Mouse (Mus musculus): Measurements from ENCODE around the gene Arpc2. TPM values are rescaled to one million over a fixed set of nuclear protein-coding genes. Genes with fewer than 3 reads are reported as not detected.

Arpc2 gene
- total and polyA plus RNA-seq, 3 experiments: 716 to 876 (median 746) TPM

DNA sequence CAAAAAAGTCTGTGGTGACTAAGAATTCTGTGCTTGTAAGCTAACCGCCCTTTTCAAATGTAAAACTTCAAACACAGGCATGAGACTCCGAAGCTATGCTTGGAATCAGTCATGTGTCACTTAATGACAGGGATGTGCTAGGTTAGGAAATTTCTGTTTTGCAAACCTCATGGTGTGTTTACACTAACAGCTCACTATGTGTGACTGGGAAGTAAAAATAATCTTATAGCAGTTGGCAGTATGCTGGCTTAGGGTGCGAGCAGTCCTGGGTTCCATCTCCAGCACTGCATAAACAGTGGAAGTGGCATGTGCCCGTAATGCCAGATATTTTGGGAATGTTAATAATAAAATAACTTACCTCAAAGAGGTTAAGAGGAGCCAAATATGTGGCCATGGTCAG lies 69.1 kb downstream of the Arpc2 start:
- H3K9me3 ChIP-seq (replicated peaks): no peaks in the 10 kb centered on the region
- no peak for DNase-seq (ENCODE audit: low spot score)
- H3K4me3 ChIP-seq (ENCODE audit: low read depth, low read length): no peak overlapping the region
- ATAC-seq (ENCODE audit: extremely low read depth, insufficient number of reproducible peaks, low FRiP score, poor library complexity, severe bottlenecking): no peak
- H3K36me3 ChIP-seq (replicated peaks): peaks cover 25% of the 10 kb centered on the region
- peaks cover 3% of the 10 kb centered on the region; the same call in 1 of the 2 replicates for H3K27me3 ChIP-seq (ENCODE audit: insufficient read depth, low read length)
- no peak for TF ChIP-seq CTCF (IDR thresholded peaks at IDR 0.05; ENCODE audit: low read depth, low read length)
- TF ChIP-seq GATA1 (IDR thresholded peaks at IDR 0.05; ENCODE audit: borderline replicate concordance, low read length): no peak
- no peak for TF ChIP-seq POLR2AphosphoS5 (IDR thresholded peaks at IDR 0.05; ENCODE audit: insufficient replicate concordance, low read depth, low read length)
- TF ChIP-seq GATA2 (IDR thresholded peaks at IDR 0.05; ENCODE audit: borderline replicate concordance, low read depth, low read length): no peak
- no peak for TF ChIP-seq TAL1 (conservative IDR thresholded peaks at IDR 0.05; ENCODE audit: low read depth, low read length)
- peaks cover 44% of the 10 kb centered on the region for H3K4me1 ChIP-seq (ENCODE audit: insufficient read depth, low read depth, low read length)

DNA sequence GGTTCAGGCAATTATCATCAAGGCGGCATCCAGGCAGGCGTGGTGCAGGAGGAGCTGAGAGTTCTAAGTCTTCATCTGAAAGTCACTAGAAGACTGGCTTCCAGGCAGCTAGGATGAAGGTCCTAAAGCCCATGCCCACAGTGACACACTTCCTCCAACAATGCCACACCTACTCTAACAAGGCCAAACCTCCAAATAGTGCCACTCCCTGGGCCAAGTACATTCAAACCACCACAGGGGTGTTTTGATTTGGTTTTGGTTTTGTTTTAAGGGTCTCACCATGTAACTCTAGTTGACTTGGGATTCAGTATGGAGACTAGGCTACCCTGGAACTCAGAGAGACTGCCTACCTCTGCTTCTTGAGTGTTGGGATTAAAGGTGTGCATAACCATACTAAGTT lies 69.6 kb downstream of the Arpc2 start, which contains the start of gene Tmbim1:
Tmbim1 (minus strand) TSS at position 101 of the 400 bp plus-strand sequence.
- Histone ChIP-seq H3K9me3 (replicated peaks) (no peaks in the 10 kb centered on the region), H3K27me3 (ENCODE audit: insufficient read depth, low read length) (peaks cover 3% of the 10 kb centered on the region; the same call in 1 of the 2 replicates), H3K4me3 (ENCODE audit: low read depth, low read length) (peak within 1 kb of the TSS; percentile 77; the same call in 1 of the 2 replicates), H3K36me3 (replicated peaks) (peaks cover 25% of the 10 kb centered on the region), H3K4me1 (ENCODE audit: insufficient read depth, low read depth, low read length) (peaks cover 44% of the 10 kb centered on the region)
- DNase-seq (ENCODE audit: low spot score): no peak
- TF ChIP-seq GATA1 (IDR thresholded peaks at IDR 0.05; ENCODE audit: borderline replicate concordance, low read length) (no peak), POLR2AphosphoS5 (IDR thresholded peaks at IDR 0.05; ENCODE audit: insufficient replicate concordance, low read depth, low read length) (no peak), TAL1 (conservative IDR thresholded peaks at IDR 0.05; ENCODE audit: low read depth, low read length) (no peak), GATA2 (IDR thresholded peaks at IDR 0.05; ENCODE audit: borderline replicate concordance, low read depth, low read length) (no peak), CTCF (IDR thresholded peaks at IDR 0.05; ENCODE audit: low read depth, low read length) (no peak)
- ATAC-seq (ENCODE audit: extremely low read depth, insufficient number of reproducible peaks, low FRiP score, poor library complexity, severe bottlenecking): no peak

DNA sequence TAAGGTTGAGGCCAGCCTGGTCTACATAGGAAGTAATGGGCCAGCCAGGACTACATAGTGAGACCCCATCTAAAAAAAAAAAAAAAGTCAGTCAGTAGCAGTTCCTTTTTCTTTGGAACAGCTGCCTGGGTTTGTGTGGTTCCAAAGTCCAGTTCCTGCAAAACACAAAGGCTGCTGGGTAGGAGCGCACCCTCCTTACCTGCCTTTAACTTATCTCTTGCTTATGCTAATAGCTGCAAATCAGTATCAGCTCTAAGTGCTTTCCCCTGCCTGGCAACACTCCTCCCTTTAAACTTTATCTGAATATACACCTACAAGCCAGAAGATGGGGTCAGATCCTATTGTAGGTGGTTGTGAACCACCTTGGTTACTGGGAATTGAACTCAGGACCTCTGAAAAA lies 71.3 kb downstream of the Arpc2 start:
- no peak for DNase-seq (ENCODE audit: low spot score)
- no peak for TF ChIP-seq CTCF (IDR thresholded peaks at IDR 0.05; ENCODE audit: low read depth, low read length)
- no peak for TF ChIP-seq TAL1 (conservative IDR thresholded peaks at IDR 0.05; ENCODE audit: low read depth, low read length)
- no peak for TF ChIP-seq POLR2AphosphoS5 (IDR thresholded peaks at IDR 0.05; ENCODE audit: insufficient replicate concordance, low read depth, low read length)
- no peak for TF ChIP-seq GATA1 (IDR thresholded peaks at IDR 0.05; ENCODE audit: borderline replicate concordance, low read length)
- TF ChIP-seq GATA2 (IDR thresholded peaks at IDR 0.05; ENCODE audit: borderline replicate concordance, low read depth, low read length): no peak
- Histone ChIP-seq H3K27me3 (ENCODE audit: insufficient read depth, low read length) (peaks cover 7% of the 10 kb centered on the region; the same call in 1 of the 2 replicates), H3K4me3 (ENCODE audit: low read depth, low read length) (no peak overlapping the region), H3K9me3 (replicated peaks) (no peaks in the 10 kb centered on the region), H3K36me3 (replicated peaks) (peaks cover 8% of the 10 kb centered on the region), H3K4me1 (ENCODE audit: insufficient read depth, low read depth, low read length) (peaks cover 42% of the 10 kb centered on the region)
- no peak for ATAC-seq (ENCODE audit: extremely low read depth, insufficient number of reproducible peaks, low FRiP score, poor library complexity, severe bottlenecking)

DNA sequence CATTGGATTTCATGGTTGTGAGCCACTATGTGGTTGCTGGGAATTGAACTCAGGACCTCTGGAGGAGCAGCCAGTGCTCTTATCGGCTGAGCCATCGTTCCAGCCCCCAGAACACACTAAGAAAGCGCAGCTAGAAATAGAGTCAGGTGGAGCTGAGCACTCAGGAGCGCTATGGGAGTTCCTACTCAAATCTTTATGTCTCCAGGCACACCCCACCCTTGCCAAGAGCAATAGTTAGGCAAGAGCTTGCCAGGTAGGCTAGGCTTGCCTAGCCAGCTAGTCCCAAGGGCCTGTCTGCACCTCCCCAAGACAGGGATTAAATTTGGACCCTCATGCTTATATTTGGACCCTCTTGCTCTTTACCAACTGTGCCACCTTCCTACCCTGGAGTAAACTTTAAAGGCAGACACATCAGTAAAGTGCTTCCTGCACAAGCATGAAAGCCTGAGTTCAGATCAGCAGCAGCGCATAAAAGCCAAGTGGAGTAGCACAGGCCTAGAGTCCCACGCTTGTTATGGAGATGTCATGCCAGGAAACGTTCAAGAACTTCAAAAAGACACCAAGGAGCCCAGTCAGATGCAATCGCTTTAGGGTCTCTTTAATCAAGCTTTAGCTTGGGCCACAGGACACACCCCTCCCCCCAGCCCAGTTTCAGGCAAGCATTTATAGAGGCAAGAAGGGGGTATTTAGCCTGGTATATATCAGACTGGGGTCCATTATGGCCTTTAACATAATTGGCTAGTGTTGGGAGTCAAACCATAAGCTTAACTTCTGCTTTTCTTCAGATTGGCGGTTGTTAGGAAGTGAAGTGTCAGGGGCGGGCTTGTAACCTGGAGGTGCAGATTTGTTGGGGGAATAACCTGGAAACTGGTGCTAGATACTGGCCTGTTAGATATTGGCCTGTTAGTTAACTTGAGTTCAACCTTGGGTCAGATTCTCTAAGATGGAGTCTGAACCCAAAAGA lies 72.4 kb downstream of the Arpc2 start:
- no peaks in the 10 kb centered on the region for H3K9me3 ChIP-seq (replicated peaks)
- H3K27me3 ChIP-seq (ENCODE audit: insufficient read depth, low read length): peaks cover 8% of the 10 kb centered on the region; the same call in 1 of the 2 replicates
- no peak for DNase-seq (ENCODE audit: low spot score)
- H3K4me3 ChIP-seq (ENCODE audit: low read depth, low read length): no peak overlapping the region
- TF ChIP-seq TAL1 (conservative IDR thresholded peaks at IDR 0.05; ENCODE audit: low read depth, low read length) (no peak), POLR2AphosphoS5 (IDR thresholded peaks at IDR 0.05; ENCODE audit: insufficient replicate concordance, low read depth, low read length) (no peak), GATA2 (IDR thresholded peaks at IDR 0.05; ENCODE audit: borderline replicate concordance, low read depth, low read length) (no peak), CTCF (IDR thresholded peaks at IDR 0.05; ENCODE audit: low read depth, low read length) (no peak), GATA1 (IDR thresholded peaks at IDR 0.05; ENCODE audit: borderline replicate concordance, low read length) (no peak)
- H3K36me3 ChIP-seq (replicated peaks): no peaks in the 10 kb centered on the region
- ATAC-seq (ENCODE audit: extremely low read depth, insufficient number of reproducible peaks, low FRiP score, poor library complexity, severe bottlenecking): no peak
- peaks cover 34% of the 10 kb centered on the region for H3K4me1 ChIP-seq (ENCODE audit: insufficient read depth, low read depth, low read length)

DNA sequence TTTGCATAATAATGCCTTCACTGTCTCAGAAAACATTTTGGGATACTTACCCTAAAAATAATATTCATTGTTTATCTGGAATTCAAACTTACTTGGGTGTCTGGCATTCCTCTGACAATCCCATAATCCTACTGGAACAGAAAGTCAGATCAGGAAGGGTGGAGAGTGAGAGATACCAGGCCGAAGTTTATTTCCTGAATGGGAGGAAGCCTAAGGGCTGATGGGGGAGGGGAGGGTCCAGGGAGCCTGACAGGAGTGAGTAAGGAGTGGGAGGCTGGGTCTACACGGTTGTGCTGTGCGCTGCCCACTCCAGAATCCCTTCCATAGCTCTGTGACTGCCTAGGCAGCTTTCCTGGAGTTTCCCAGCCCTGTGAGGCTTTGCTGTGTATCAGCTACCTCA lies 73.9 kb downstream of the Arpc2 start:
- peaks cover 27% of the 10 kb centered on the region for H3K4me1 ChIP-seq (ENCODE audit: insufficient read depth, low read depth, low read length)
- peaks cover 9% of the 10 kb centered on the region for H3K27me3 ChIP-seq (ENCODE audit: insufficient read depth, low read length)

More for the DNA sequence above, 73.9 kb downstream of the Arpc2 start:
- no peak for ATAC-seq (ENCODE audit: extremely low read depth, insufficient number of reproducible peaks, low FRiP score, poor library complexity, severe bottlenecking)
- DNase-seq (ENCODE audit: low spot score): no peak
- H3K36me3 ChIP-seq (replicated peaks): no peaks in the 10 kb centered on the region
- no peak overlapping the region for H3K4me3 ChIP-seq (ENCODE audit: low read depth, low read length)
- H3K9me3 ChIP-seq (replicated peaks): no peaks in the 10 kb centered on the region
- TF ChIP-seq CTCF (IDR thresholded peaks at IDR 0.05; ENCODE audit: low read depth, low read length): no peak
- no peak for TF ChIP-seq POLR2AphosphoS5 (IDR thresholded peaks at IDR 0.05; ENCODE audit: insufficient replicate concordance, low read depth, low read length)
- no peak for TF ChIP-seq GATA1 (IDR thresholded peaks at IDR 0.05; ENCODE audit: borderline replicate concordance, low read length)
- TF ChIP-seq GATA2 (IDR thresholded peaks at IDR 0.05; ENCODE audit: borderline replicate concordance, low read depth, low read length): no peak
- no peak for TF ChIP-seq TAL1 (conservative IDR thresholded peaks at IDR 0.05; ENCODE audit: low read depth, low read length)
